Mouse (Mus musculus): Measurements from ENCODE around the gene Aox2.

DNA sequence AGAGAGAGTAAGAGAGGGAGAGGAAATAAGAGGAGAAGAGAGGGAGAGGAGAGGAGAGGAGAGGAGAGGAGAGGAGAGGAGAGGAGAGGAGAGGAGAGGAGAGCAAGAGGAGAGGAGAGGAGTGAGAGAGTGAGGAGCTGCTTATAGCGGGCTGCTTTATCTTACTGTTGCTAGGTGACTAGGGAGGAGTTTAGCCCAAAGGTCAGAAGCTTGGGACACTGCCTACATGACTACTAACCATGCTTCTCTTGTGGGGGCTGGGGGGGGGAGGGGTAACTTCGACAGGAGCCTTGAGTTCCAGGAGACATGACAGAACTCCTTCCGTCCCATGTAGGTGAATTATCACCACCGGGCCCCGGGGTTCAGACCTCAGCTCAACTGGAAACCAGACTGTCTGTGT, 47.6 kb upstream of the Aox2 start:
- TF ChIP-seq EP300 (optimal IDR thresholded peaks at IDR 0.05) = no peak
- TF ChIP-seq CTCF (IDR thresholded peaks at IDR 0.05; ENCODE audit: low read depth) = no peak

Data from stomach, postnatal 0 days (tissue).